Mouse (Mus musculus) neutrophil, adult 59 days (primary cell): ENCODE results near the gene Mdh2. TPM values are rescaled to one million over a fixed set of nuclear protein-coding genes. Genes with fewer than 3 reads are reported as not detected.

Experiments
- total RNA-seq, 2 experiments: library from RNA; stranded (reverse); gene quantifications; 1 replicate in 1 of 2; 2 replicates in 1 of 2; pipeline ENCODE4 v1.2.4; 2023

Gene Mdh2
- total RNA-seq, result 100 to 1,000 TPM; 227 to 235 TPM

GRCm38 (mm10) chr5:135778471-135779445 is at the start of gene Mdh2:
Gene Mdh2, plus strand, starts transcription at chr5:135778480.

GRCm38 (mm10) chr5:135743741-135744609 is 34.3 kb upstream of the Mdh2 start, which contains the start of gene Tmem120a:
Gene Tmem120a, minus strand, starts transcription at chr5:135744448.

DNA sequence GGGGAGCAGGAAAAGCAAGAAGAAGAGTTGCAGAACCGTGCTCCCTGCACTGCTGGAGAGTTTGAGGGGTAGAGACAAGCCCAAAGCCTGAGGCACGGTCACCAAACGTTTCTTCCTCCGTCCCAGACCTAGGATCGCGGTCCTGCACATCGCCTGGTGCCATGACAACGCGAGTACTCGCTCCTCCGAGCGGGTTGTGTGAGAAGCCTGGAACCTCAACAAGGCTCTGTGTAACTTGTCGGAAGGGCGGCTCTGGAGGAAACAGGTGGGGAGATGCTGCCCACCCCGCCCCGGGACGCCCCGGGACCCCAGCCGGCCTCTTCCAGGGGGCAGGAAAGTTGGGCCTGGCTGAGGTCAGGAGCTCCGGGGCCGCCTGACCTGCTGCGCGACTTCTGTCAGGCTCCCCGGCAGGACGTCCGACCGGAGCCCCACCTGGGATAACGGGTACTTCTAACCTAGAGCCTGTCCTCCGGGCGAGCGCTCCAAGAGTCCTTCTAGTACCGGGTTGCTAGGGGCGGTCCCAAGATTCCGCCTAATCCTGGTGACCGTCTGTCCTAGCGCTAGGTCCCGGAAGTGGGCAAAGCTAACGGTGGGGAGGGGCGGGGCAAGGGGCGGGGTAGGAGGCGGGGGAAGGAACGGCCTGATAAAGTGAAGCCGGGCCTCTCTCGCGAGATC is 347 bp upstream of the Mdh2 start, which contains the start of gene Styxl1:
Gene Styxl1, minus strand, starts transcription at position 590 of the 675 bp plus-strand sequence.

GRCm38 (mm10) chr5:135806555-135807262 is 28.4 kb downstream of the Mdh2 start, which contains the start of gene Srrm3:
Gene Srrm3, plus strand, starts transcription at chr5:135806890.

Other genes starting within 250 kb of the Mdh2 start
- 10 to 100 TPM; 33.3 to 49.7 TPM for gene Hip1, start 233.4 kb upstream of the Mdh2 start, total RNA-seq
- gene Ccl26, start 214.9 kb upstream of the Mdh2 start, total RNA-seq, result not detected
- gene Ccl24, start 205.4 kb upstream of the Mdh2 start, total RNA-seq, result 1 to 10 TPM in 1 of 2 experiments, not detected in 1; 1.3 TPM
- gene Rhbdd2, start 145.9 kb upstream of the Mdh2 start, total RNA-seq, result 1 to 10 TPM; 8.0 to 9.6 TPM
- gene Por, start 108.4 kb upstream of the Mdh2 start, total RNA-seq, result 100 to 1,000 TPM; 117 to 125 TPM
- 10 to 100 TPM; 31.6 to 33.8 TPM for gene Tmem120a, start 34.0 kb upstream of the Mdh2 start, total RNA-seq
- not detected for gene Styxl1, start 95 bp upstream of the Mdh2 start, total RNA-seq
- gene Srrm3, start 28.4 kb downstream of the Mdh2 start, total RNA-seq, result not detected
- gene Hspb1, start 109.4 kb downstream of the Mdh2 start, total RNA-seq, result not detected
- gene Ywhag, start 156.1 kb downstream of the Mdh2 start, total RNA-seq, result 100 to 1,000 TPM; 111 to 123 TPM
- 1 to 10 TPM; 5.7 to 9.1 TPM for gene Ssc4d, start 196.1 kb downstream of the Mdh2 start, total RNA-seq
- not detected for gene Zp3, start 201.6 kb downstream of the Mdh2 start, total RNA-seq
- gene Dtx2, start 216.3 kb downstream of the Mdh2 start, total RNA-seq, result 10 to 100 TPM; 16.8 to 17.3 TPM